Mouse (Mus musculus): ENCODE results near the gene Mknk2. TPM values are rescaled to one million over a fixed set of nuclear protein-coding genes. Genes with fewer than 3 reads are reported as not detected.

The Mknk2 gene
- total RNA-seq, 2 experiments from 2014 or later, result 44.7 to 52.3 TPM

DNA sequence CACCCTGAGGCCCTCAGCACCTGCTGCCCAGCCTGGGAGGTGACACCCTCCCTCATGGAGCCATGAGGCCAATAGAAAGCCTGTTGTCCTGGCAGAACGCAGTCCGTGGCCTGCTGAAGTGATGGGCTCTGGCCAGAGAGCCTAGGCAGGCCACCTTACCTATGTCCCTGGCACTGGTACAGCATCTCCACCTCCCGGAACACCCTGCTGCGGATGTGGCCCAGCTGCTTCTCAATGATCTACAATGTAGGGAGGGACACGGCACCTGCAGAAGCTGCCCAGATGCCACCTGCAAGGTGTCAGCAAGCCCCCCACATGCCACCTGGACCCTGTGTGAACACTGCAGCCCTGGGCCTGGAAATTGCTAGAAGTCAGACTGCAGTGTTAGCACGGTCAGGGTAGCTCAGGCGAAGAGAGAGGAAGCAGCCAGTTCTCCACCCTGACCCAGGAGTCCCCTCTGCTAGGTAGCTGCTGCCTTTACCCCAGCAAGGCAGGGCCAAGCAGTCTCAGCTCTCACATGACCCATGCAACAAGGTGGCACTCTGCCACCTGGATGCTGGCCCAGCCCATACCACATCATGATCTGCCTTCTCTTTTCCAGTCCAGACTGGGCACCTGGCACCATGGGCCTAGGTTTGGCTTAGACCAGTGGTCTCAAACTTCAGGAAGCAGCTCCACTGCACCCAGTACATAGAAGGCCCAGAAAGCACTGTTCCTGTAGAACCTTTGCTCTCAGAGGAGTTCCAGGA is 8.0 kb downstream of the Mknk2 start:
- no peak for DNase-seq

DNA sequence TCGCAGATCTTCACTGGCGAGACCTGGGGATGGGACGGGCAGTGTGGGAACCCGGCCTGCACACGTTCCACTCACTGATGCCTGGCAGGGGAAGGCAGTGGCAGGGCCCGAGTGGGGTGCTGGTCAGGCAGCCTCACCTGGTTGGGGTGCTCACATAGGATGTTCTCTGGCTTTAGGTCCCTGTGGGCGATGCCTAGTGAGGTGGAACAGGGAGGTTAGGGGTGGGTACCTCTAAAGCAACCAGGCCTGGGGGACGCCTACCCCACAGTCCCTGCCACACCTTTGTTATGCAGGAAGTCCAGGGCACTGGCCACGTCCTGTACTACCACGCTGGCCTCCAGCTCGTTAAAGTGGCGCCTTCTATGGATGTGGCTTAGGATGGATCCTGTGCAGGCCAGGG is 8.9 kb downstream of the Mknk2 start:
- DNase-seq, result no peak

DNA sequence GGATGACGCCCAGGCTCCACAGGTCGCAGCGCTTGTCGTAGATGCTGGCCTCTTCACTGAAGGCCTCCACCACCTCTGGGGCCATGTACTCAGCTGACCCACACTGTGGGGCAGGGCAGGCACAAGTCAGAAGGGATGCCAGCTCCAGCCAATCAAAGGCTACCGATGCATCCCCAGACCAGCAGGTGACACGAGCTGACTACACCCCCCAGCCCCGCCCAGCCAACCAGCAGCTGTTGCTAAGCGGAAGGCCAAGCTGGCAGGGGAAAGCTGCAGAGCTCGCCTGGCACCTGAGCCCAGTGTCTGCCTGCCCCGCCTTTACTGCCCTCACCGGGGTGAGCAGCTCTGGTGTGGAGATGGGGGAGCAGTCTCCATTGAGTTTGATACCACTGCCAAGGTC is 9.3 kb downstream of the Mknk2 start:
- DNase-seq, result no peak

DNA sequence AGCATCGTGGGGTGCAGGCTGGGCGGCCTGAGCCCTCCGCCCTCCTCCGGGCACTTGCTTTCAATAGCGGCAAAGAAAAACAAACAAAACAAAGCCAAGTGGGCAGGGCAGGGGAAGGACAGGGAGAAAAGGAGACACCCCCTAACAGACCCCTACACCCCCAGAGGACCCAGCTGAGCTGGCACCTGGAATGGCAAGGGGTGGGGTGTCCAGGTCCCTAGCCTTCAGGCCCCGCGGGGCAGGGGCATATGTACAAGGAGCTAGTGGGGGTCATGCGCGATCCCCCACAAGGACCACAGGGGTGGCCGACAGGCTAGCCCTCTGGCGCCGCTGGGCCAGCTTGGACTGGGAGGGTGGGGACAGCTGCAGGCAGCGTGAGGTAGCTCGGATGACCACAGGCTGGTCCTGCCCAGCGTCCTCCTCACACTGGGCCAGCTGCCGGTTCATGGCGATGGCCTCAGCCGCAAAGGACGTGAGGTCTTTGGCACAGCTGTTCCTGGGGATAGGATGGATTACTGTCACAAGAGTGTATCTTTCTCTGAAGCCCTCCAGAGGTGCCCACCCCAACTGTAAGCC is 11.0 kb downstream of the Mknk2 start:
- no peak for DNase-seq

GRCm38 (mm10) chr10:80665981-80666733 is 11.8 kb downstream of the Mknk2 start:
- no peak for DNase-seq

DNA sequence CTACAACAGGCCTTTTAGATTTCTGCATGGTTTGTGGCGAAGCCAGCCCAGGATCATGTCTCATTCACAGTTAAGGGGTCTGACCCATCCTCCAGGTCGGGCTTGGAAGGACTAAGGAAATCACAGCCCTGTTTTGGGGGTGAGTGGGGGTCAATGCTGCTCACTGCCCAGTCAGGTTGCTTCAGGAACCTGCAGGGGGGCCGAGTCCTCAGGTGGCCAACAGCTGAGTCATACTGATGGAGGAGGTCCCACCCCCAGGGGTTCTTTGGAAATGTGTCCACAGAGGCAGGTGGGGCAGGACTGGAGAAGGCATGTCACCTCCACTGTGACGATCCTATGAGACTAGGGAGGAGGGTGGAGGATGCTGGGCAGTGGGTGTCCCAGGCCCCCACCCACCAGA is 12.5 kb downstream of the Mknk2 start:
- DNase-seq, result no peak

- no peak for DNase-seq
Observed at GRCm38 (mm10) chr10:80665016-80665380, 12.9 kb downstream of the Mknk2 start.

DNA sequence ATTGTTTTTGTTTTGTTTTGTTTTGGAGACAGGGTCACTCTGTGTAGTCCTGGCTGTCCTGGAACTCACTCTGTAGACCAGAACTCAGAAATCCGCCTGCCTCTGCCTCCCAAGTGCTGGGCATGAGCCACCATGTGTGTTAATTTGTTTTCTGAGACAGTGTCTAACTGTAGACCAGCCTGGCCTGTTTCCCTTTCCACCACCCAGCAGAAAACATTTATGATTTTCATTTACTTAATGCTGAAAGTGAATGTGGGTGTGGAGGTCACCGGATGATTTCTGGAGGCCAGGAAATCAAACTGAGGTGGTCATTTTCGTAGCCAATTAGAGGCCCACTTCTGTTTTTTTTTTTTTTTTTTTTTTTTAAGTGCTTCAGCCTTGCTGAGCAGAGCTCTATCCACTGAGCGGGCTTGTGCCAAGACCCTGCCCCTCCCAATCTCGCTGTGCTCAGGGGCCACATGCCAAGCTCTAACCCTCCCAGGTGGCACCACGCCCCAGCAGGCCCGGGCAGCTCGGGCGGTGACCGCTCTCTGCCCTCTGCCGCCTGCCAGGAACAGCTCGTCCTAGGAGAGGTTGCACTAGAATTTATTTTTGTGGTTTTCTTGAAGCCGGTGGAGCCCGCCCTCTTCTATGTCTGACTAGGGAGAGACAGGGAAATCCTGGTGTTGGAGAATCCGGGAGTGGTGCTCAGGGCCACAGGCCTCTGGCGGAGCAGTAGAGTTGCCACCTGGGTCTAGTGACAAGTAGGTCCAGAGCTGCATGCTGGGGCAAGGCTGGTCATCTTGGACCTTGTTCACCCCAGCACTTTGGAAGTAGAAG is 13.5 kb downstream of the Mknk2 start:
- DNase-seq, result peak; percentile 45 to 49

GRCm38 (mm10) chr10:80663485-80664196 is 14.3 kb downstream of the Mknk2 start:
- no peak for DNase-seq

DNA sequence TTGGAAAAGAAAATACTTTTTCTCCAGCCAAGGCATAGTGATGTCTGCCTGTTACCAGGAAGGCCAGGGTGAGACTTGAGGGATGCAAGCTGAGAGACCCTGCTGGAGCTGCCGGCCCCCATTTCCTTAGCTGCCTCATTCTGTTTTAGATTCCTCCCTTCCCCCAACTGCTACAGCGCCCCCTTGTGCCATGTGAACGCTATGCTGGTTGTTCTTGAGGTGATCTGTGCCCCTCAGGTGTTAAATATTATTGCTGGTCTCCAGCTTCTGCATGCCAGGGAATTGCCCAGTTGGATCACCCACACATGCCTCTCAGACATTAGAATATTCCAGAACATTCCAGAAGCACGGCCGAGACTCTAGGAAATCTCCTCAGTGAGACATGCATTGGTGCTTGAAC is 16.8 kb downstream of the Mknk2 start:
- DNase-seq, result no peak

DNA sequence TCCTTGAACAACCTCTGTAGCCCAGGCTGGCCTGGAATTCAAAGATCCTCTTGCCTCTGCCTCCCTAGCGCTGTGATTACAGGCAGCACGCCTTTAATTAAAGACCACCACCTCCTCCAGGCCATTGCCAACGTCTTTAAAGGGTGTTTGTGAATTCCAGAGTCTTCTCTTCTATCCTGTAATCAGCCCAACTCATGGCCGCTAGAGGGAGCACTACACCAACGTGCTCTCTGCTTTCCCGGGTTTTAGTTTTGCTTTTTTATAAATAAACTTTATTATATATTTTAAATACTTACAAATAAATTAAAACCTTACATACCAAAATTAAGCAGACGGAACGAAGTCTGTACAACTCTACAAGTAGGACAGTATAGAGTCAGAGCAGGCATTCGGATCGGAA is 18.7 kb downstream of the Mknk2 start:
- DNase-seq, result peak; percentile 64 to 70

- no peak for DNase-seq
Observed at GRCm38 (mm10) chr10:80658841-80659202, 19.1 kb downstream of the Mknk2 start.

GRCm38 (mm10) chr10:80658194-80658840 is 19.6 kb downstream of the Mknk2 start:
- no peak for DNase-seq

DNA sequence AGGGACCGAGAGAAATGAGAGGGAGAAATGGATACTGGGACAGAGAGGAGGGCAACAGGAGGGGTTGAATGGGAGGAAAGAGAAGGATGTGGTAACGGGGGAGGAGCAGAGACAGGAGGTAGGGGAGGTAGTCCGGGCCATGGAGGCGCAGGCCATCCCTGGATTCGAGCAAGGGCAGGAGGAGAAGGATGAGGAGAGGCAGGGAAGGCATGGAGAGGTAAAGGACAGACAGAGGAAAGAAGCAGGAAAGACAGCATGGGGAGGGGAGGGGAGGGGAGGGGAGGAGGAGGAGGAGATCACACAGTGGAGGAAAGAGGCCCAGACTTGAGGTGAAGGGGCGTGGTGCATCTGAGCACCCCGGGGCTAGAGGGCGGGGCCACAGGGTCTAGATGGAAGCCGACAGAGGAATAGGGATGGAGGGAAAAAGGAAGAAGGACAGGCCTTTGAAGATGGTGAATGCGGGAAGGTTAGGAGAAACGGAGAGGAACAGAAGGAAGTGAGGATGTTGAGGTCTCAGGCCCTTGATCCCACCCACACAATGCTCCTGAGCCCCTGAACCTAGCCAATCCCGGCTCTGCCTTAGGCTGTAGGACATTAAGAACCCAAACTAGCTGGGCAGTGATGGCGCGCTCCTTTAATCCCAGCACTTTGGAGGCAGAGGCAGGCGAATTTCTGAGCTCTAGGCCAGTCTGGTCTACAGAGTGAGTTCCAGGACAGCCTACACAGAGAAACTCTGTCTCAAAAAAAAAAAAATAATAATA is 20.9 kb downstream of the Mknk2 start, which contains the start of gene Btbd2:
TSS of gene Btbd2 (minus strand) at position 209 of the 761 bp plus-strand sequence.
- DNase-seq, result no peak

DNA sequence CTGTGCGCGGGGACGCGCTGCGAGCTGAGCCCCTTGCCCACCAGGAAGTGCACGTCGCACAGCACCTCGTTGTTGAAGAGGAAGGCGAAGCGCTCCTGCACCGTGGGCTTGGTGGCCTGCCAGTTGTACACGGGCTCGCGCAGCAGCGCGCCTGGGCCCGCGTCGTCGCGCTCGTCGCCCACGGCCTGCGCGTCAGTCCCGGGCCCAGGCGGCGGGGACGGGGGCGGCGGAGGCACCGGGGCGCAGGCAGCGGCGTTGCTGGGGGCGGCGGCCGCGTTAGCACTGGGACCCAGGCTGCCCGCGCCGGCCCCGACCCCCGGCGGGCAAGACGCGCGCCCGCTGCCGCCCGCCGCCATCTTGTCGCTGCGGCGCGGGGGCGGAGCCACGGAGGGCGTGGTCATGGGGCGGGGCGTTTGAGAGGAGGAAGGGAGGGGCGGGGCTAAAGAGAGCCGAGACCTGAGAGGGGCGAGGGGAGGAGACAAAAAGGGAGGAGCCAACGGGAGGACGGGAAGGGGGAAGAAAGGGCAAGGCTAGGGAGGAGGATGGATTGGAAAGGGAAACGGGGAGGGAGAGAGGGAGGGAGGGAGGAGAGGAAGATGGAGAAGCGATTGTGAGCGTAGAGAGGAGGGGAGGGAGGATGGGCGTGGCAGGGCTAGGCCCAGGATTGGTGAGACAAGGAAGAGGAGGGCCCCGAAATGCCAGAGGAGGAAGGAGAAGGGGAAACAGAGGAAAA is 21.6 kb downstream of the Mknk2 start:
- DNase-seq, result peak; percentile 90 to 93

DNA sequence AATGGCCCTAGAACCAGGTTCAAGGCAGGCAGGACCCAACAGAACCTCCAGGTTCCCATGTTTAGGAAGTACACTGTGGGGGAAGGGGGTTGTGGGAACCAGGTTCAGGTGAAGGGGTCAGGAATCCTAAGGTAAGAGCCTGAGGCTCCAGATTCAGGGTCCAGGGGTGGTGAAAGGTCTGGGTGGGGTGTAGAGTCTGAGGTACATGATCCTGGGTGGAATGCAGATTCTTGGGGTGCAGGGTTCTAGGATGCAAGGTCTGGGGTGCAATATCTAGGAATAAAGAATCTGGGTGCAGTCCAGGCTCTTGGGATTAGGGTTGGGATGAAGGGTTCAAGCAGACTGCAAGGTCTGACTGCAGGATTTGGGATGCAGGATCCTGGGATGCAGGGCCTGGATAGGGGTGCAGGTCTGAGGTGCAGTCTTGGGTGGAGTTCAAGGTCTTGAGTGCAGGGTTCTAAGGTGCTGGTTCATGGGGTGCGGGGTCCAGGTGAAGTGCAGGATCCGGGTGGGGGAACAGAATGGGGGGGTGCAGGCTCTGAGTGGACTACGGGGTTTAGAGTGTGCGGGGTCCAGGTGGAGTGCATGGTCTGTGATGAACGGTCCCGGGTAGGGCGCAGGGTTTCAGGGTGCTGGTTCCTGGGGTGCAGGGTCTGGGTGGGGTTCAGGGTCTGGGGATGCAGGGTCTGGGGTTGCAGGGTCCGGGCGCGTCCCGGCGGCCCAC is 22.3 kb downstream of the Mknk2 start:
- no peak for DNase-seq

GRCm38 (mm10) chr10:80654866-80655265 is 23.0 kb downstream of the Mknk2 start:
- DNase-seq, result no peak

GRCm38 (mm10) chr10:80653156-80653720 is 24.7 kb downstream of the Mknk2 start:
- DNase-seq, result no peak

GRCm38 (mm10) chr10:80650392-80650791 is 27.5 kb downstream of the Mknk2 start:
- no peak for DNase-seq
